Mouse (Mus musculus): ENCODE data around the gene Prkca. TPM values are rescaled to one million over a fixed set of nuclear protein-coding genes. Genes with fewer than 3 reads are reported as not detected.

The Prkca gene
- polyA plus RNA-seq, 1 experiment from 2014 or later = 13.5 TPM

- peak; percentile 94 for ATAC-seq (ENCODE audit: low read depth)
- Histone ChIP-seq H3K36me3 (ENCODE audit: control insufficient read depth, insufficient read depth, low read length) (no peaks in the 10 kb centered on the region), H3K9ac (ENCODE audit: low read depth, low read length) (no peak overlapping the region), H3K4me2 (ENCODE audit: low read depth, low read length) (peak overlapping the region; percentile 29), H3K27ac (replicated peaks; ENCODE audit: low read depth, low read length) (peak overlapping the region; percentile 84), H3K4me3 (ENCODE audit: low read depth, low read length) (no peak overlapping the region), H3K4me1 (ENCODE audit: control insufficient read depth, insufficient read depth, low read length) (peaks cover 42% of the 10 kb centered on the region), H3K9me3 (ENCODE audit: control insufficient read depth, low read length) (no peaks in the 10 kb centered on the region), H3K27me3 (replicated peaks; ENCODE audit: control insufficient read depth, insufficient read depth, low read length) (no peaks in the 10 kb centered on the region)
- 18% methylated on average over 8 of the region's 8 CpGs for WGBS
- peak; percentile 97 for DNase-seq (ENCODE audit: low spot score)
Observed at GRCm38 (mm10) chr11:108215466-108215865, 128.3 kb downstream of the Prkca start.

GRCm38 (mm10) chr11:108214521-108215223 lies 129.1 kb downstream of the Prkca start:
- peak overlapping the region; percentile 29 for H3K4me2 ChIP-seq (ENCODE audit: low read depth, low read length)
- no peak overlapping the region for H3K4me3 ChIP-seq (ENCODE audit: low read depth, low read length)
- 0 out of 2 replicates have a peak overlapping the region, but pooled peaks have one; percentile 29 for H3K27ac ChIP-seq (replicated peaks; ENCODE audit: low read depth, low read length)
- DNase-seq (ENCODE audit: low spot score) (no peak), ATAC-seq (ENCODE audit: low read depth) (no peak)
- whole genome bisulfite sequencing = 71% methylated on average over 11 of the region's 11 CpGs
- H3K4me1 ChIP-seq (ENCODE audit: control insufficient read depth, insufficient read depth, low read length) = peaks cover 43% of the 10 kb centered on the region
- H3K27me3 ChIP-seq (replicated peaks; ENCODE audit: control insufficient read depth, insufficient read depth, low read length) = no peaks in the 10 kb centered on the region
- no peak overlapping the region for H3K9ac ChIP-seq (ENCODE audit: low read depth, low read length)
- no peaks in the 10 kb centered on the region for H3K9me3 ChIP-seq (ENCODE audit: control insufficient read depth, low read length)
- H3K36me3 ChIP-seq (ENCODE audit: control insufficient read depth, insufficient read depth, low read length) = no peaks in the 10 kb centered on the region

- no peak overlapping the region for H3K4me3 ChIP-seq (ENCODE audit: low read depth, low read length)
- no peak for ATAC-seq (ENCODE audit: low read depth)
- H3K4me1 ChIP-seq (ENCODE audit: control insufficient read depth, insufficient read depth, low read length) = peaks cover 44% of the 10 kb centered on the region
- H3K9me3 ChIP-seq (ENCODE audit: control insufficient read depth, low read length) = no peaks in the 10 kb centered on the region
- H3K4me2 ChIP-seq (ENCODE audit: low read depth, low read length) = no peak overlapping the region
- H3K36me3 ChIP-seq (ENCODE audit: control insufficient read depth, insufficient read depth, low read length) = no peaks in the 10 kb centered on the region
- no peaks in the 10 kb centered on the region for H3K27me3 ChIP-seq (replicated peaks; ENCODE audit: control insufficient read depth, insufficient read depth, low read length)
- 91% methylated on average over 10 of the region's 10 CpGs for WGBS
- DNase-seq (ENCODE audit: low spot score) = no peak
- no peak overlapping the region for H3K9ac ChIP-seq (ENCODE audit: low read depth, low read length)
- no peak overlapping the region for H3K27ac ChIP-seq (replicated peaks; ENCODE audit: low read depth, low read length)
Observed at GRCm38 (mm10) chr11:108213783-108214182, 129.9 kb downstream of the Prkca start.

- no peaks in the 10 kb centered on the region for H3K36me3 ChIP-seq (ENCODE audit: control insufficient read depth, insufficient read depth, low read length)
- 91% methylated on average over 5 of the region's 5 CpGs for WGBS
- no peak overlapping the region for H3K9ac ChIP-seq (ENCODE audit: low read depth, low read length)
- H3K4me2 ChIP-seq (ENCODE audit: low read depth, low read length) = no peak overlapping the region
- H3K27me3 ChIP-seq (replicated peaks; ENCODE audit: control insufficient read depth, insufficient read depth, low read length) = no peaks in the 10 kb centered on the region
- H3K4me3 ChIP-seq (ENCODE audit: low read depth, low read length) = no peak overlapping the region
- no peak overlapping the region for H3K27ac ChIP-seq (replicated peaks; ENCODE audit: low read depth, low read length)
- peaks cover 44% of the 10 kb centered on the region for H3K4me1 ChIP-seq (ENCODE audit: control insufficient read depth, insufficient read depth, low read length)
- DNase-seq (ENCODE audit: low spot score) (no peak), ATAC-seq (ENCODE audit: low read depth) (no peak)
- no peaks in the 10 kb centered on the region for H3K9me3 ChIP-seq (ENCODE audit: control insufficient read depth, low read length)
Observed at GRCm38 (mm10) chr11:108212638-108213037, 131.1 kb downstream of the Prkca start.

- 69% methylated on average over 6 of the region's 6 CpGs for WGBS
- Histone ChIP-seq H3K9ac (ENCODE audit: low read depth, low read length) (no peak overlapping the region), H3K4me1 (ENCODE audit: control insufficient read depth, insufficient read depth, low read length) (peaks cover 41% of the 10 kb centered on the region), H3K27ac (replicated peaks; ENCODE audit: low read depth, low read length) (no peak overlapping the region), H3K27me3 (replicated peaks; ENCODE audit: control insufficient read depth, insufficient read depth, low read length) (no peaks in the 10 kb centered on the region), H3K4me3 (ENCODE audit: low read depth, low read length) (no peak overlapping the region), H3K4me2 (ENCODE audit: low read depth, low read length) (no peak overlapping the region), H3K36me3 (ENCODE audit: control insufficient read depth, insufficient read depth, low read length) (no peaks in the 10 kb centered on the region), H3K9me3 (ENCODE audit: control insufficient read depth, low read length) (no peaks in the 10 kb centered on the region)
- no peak for ATAC-seq (ENCODE audit: low read depth)
- DNase-seq (ENCODE audit: low spot score) = no peak
Observed at GRCm38 (mm10) chr11:108212030-108212429, 131.7 kb downstream of the Prkca start.

GRCm38 (mm10) chr11:108210749-108211148 lies 133.0 kb downstream of the Prkca start:
- 68% methylated on average over 7 of the region's 7 CpGs for WGBS
- no peak for ATAC-seq (ENCODE audit: low read depth)
- no peaks in the 10 kb centered on the region for H3K27me3 ChIP-seq (replicated peaks; ENCODE audit: control insufficient read depth, insufficient read depth, low read length)
- H3K9ac ChIP-seq (ENCODE audit: low read depth, low read length) = no peak overlapping the region
- peaks cover 28% of the 10 kb centered on the region for H3K4me1 ChIP-seq (ENCODE audit: control insufficient read depth, insufficient read depth, low read length)
- no peak overlapping the region for H3K4me3 ChIP-seq (ENCODE audit: low read depth, low read length)
- DNase-seq (ENCODE audit: low spot score) = no peak
- H3K27ac ChIP-seq (replicated peaks; ENCODE audit: low read depth, low read length) = no peak overlapping the region
- H3K36me3 ChIP-seq (ENCODE audit: control insufficient read depth, insufficient read depth, low read length) = no peaks in the 10 kb centered on the region
- H3K4me2 ChIP-seq (ENCODE audit: low read depth, low read length) = no peak overlapping the region
- no peaks in the 10 kb centered on the region for H3K9me3 ChIP-seq (ENCODE audit: control insufficient read depth, low read length)

GRCm38 (mm10) chr11:108206602-108207001 lies 137.1 kb downstream of the Prkca start:
- Histone ChIP-seq H3K4me3 (ENCODE audit: low read depth, low read length) (no peak overlapping the region), H3K27ac (replicated peaks; ENCODE audit: low read depth, low read length) (no peak overlapping the region), H3K36me3 (ENCODE audit: control insufficient read depth, insufficient read depth, low read length) (no peaks in the 10 kb centered on the region), H3K4me2 (ENCODE audit: low read depth, low read length) (no peak overlapping the region), H3K9me3 (ENCODE audit: control insufficient read depth, low read length) (no peaks in the 10 kb centered on the region), H3K4me1 (ENCODE audit: control insufficient read depth, insufficient read depth, low read length) (peaks cover 9% of the 10 kb centered on the region; the same call in 1 of the 2 replicates), H3K9ac (ENCODE audit: low read depth, low read length) (no peak overlapping the region), H3K27me3 (replicated peaks; ENCODE audit: control insufficient read depth, insufficient read depth, low read length) (no peaks in the 10 kb centered on the region)
- no peak for ATAC-seq (ENCODE audit: low read depth)
- no peak for DNase-seq (ENCODE audit: low spot score)
- 92% methylated on average over 2 of the region's 2 CpGs for WGBS

GRCm38 (mm10) chr11:108204895-108205248 lies 138.9 kb downstream of the Prkca start:
- DNase-seq (ENCODE audit: low spot score) = no peak
- Histone ChIP-seq H3K4me3 (ENCODE audit: low read depth, low read length) (no peak overlapping the region), H3K4me1 (ENCODE audit: control insufficient read depth, insufficient read depth, low read length) (0 out of 2 replicates have a peak, but pooled peaks cover 2% of the 10 kb centered on the region), H3K36me3 (ENCODE audit: control insufficient read depth, insufficient read depth, low read length) (no peaks in the 10 kb centered on the region), H3K4me2 (ENCODE audit: low read depth, low read length) (no peak overlapping the region), H3K27ac (replicated peaks; ENCODE audit: low read depth, low read length) (no peak overlapping the region), H3K27me3 (replicated peaks; ENCODE audit: control insufficient read depth, insufficient read depth, low read length) (no peaks in the 10 kb centered on the region), H3K9ac (ENCODE audit: low read depth, low read length) (no peak overlapping the region), H3K9me3 (ENCODE audit: control insufficient read depth, low read length) (no peaks in the 10 kb centered on the region)
- ATAC-seq (ENCODE audit: low read depth) = no peak
- WGBS = 63% methylated on average over 5 of the region's 5 CpGs

All from embryonic facial prominence, embryonic 14.5 days (tissue).